ENCODE assay signal across 7 mouse cellular contexts in the genomic region with DNA sequence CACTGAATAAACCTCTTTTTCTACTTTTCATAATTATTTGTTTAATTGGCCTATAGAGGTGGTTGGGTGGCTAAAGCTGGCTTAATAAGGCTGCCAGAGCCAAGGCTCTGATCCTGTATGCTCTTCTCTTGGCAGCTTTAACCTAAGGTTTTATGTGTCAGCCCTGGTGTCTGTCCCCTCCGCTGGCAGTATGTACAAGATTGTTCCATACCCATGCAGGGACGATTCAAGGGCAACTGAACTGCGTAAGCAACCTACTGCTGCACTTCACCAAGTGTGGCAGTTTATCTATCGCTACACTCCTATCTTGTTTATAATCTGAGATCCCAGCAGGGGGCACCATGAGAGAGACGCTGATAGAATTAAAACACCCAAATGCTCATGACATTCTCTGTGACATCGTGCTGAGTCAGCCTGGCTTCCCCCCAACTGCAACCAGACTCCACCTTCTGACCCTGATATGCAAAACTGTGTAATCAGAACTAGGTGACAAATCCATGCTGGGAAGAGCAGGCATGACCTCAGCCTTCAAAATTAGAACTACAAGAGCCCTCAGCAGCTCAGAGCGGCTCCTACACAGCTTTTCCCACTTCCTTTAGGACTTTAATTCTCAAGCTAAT. TPM values are rescaled to one million over a fixed set of nuclear protein-coding genes. Genes with fewer than 3 reads are reported as not detected.
DNase-seq lines count a peak whose midpoint lies in the region; ATAC-seq and TF ChIP-seq lines count a peak whose summit lies in the region.

No protein-coding gene starts in this region.

- WGBS in intestine, postnatal 0 days = 48% methylated on average over 7 of the region's 7 CpGs

- H3K9me3 ChIP-seq in intestine, postnatal 0 days (ENCODE audit: control insufficient read depth) = no peaks in the 10 kb centered on the region

- TF ChIP-seq CTCF in intestine, postnatal 0 days (IDR thresholded peaks at IDR 0.05; ENCODE audit: low read depth) = peak; percentile 50

- H3K27me3 ChIP-seq in intestine, postnatal 0 days (replicated peaks; ENCODE audit: control insufficient read depth, insufficient read depth, low read length) = no peaks in the 10 kb centered on the region

- no peak overlapping the region for H3K4me3 ChIP-seq in intestine, postnatal 0 days (ENCODE audit: low read depth, low read length)

- H3K27ac ChIP-seq in intestine, postnatal 0 days (ENCODE audit: low read depth, low read length) = no peak overlapping the region

- no peak overlapping the region for H3K4me2 ChIP-seq in intestine, postnatal 0 days (replicated peaks; ENCODE audit: low read depth)

- no peak for ATAC-seq in intestine, postnatal 0 days

- DNase-seq in spleen, postnatal 36 days (ENCODE audit: low spot score in 2 of 2) = peak; percentile 7 to 14
- no peak for DNase-seq in spleen, postnatal 14 days (ENCODE audit: low spot score in 2 of 2)
- DNase-seq in adrenal gland, postnatal 25 days = peak; percentile 88
- peak; percentile 85 for DNase-seq in gastrocnemius, postnatal 10 days
- peak; percentile 69 for DNase-seq in lung, postnatal 10 days
- peak; percentile 21 to 32 for DNase-seq in thymus, adult 18-20 months

- no peaks in the 10 kb centered on the region for H3K36me3 ChIP-seq in intestine, postnatal 0 days (ENCODE audit: control insufficient read depth, insufficient read depth)

- H3K9ac ChIP-seq in intestine, postnatal 0 days (ENCODE audit: low read depth, low read length) = no peak overlapping the region

- no peaks in the 10 kb centered on the region; the same call in 1 of the 2 replicates for H3K4me1 ChIP-seq in intestine, postnatal 0 days (replicated peaks; ENCODE audit: control insufficient read depth, insufficient read depth, low read length)

RNA-seq across cellular contexts. Expression of gene Igf2bp2, which starts 55.1 kb away (rescaled TPM):
- 10.4 and 11.6 TPM in 2 replicates for total RNA-seq in adrenal gland, postnatal 25 days (2021)
- 10 to 100 TPM in 1 of 2 experiments, 1 to 10 TPM in 1; 8.4 to 16.6 TPM for total RNA-seq in gastrocnemius, postnatal 10 days (2021)
- polyA plus RNA-seq in intestine, postnatal 0 days (2015; fragmentation: Nextera tagmentation; extraction: Ambion mirVana) = 38.7 and 40.3 TPM in 2 replicates

Comparison
In these comparisons a context has a peak if more than half of its experiments do, and no peak if none do; other contexts are left out.
1. DNase-seq: peak in spleen, postnatal 36 days (2 of 2), adrenal gland, postnatal 25 days (single experiment), gastrocnemius, postnatal 10 days (single experiment), lung, postnatal 10 days (single experiment) and thymus, adult 18-20 months (2 of 2); none in spleen, postnatal 14 days (0 of 2).